8 mouse cellular contexts compared by ENCODE assay signal in genomic region chr9:57147205-57148143, GRCm38 (mm10). TPM values are rescaled to one million over a fixed set of nuclear protein-coding genes. Genes with fewer than 3 reads are reported as not detected.
DNase-seq lines count a peak whose midpoint lies in the region; ATAC-seq and TF ChIP-seq lines count a peak whose summit lies in the region.

No protein-coding gene starts in this region.

- H3K27ac ChIP-seq in layer of hippocampus, adult 2 months = peak overlapping the region; percentile 92
- peak overlapping the region; percentile 88 for H3K27ac ChIP-seq in forebrain, embryonic 10.5 days
- peak overlapping the region; percentile 93 for H3K27ac ChIP-seq in kidney, embryonic 15.5 days

- no peak for TF ChIP-seq POLR2A in myocyte (IDR thresholded peaks at IDR 0.05; ENCODE audit: insufficient read length, low read depth)

- DNase-seq in layer of hippocampus, adult 2 months (ENCODE audit: low spot score in 2 of 2) = no peak
- no peak for DNase-seq in layer of hippocampus, adult 11-12 months (ENCODE audit: low spot score)
- DNase-seq in ZHBTc4 (ENCODE audit: low read depth, low spot score) = peak; percentile 32
- peak; percentile 44 for DNase-seq in forebrain, embryonic 10.5 days (ENCODE audit: extremely low spot score, low spot score)
- DNase-seq in right cerebral cortex, adult 18-20 months = no peak
- no peak for DNase-seq in gastrocnemius, postnatal 14 days

- 8% methylated on average over 19 of the region's 19 CpGs for WGBS in forebrain, embryonic 10.5 days
- WGBS in kidney, embryonic 15.5 days = 7% methylated on average over 19 of the region's 19 CpGs

- H3ac ChIP-seq in myocyte (ENCODE audit: control insufficient read depth, insufficient read length) = no peak overlapping the region

- no peak for TF ChIP-seq CTCF in layer of hippocampus, adult 2 months (conservative IDR thresholded peaks at IDR 0.05)

- peak overlapping the region; percentile 71 for H3K4me3 ChIP-seq in layer of hippocampus, adult 2 months
- H3K4me3 ChIP-seq in forebrain, embryonic 10.5 days = peak overlapping the region; percentile 65
- H3K4me3 ChIP-seq in kidney, embryonic 15.5 days (replicated peaks) = peak overlapping the region; percentile 59
- peak overlapping the region; percentile 37 for H3K4me3 ChIP-seq in myocyte

- no peaks in the 10 kb centered on the region for H3K79me2 ChIP-seq in myocyte (ENCODE audit: control insufficient read depth, insufficient read depth)

- no peaks in the 10 kb centered on the region for H3K9me3 ChIP-seq in forebrain, embryonic 10.5 days
- H3K9me3 ChIP-seq in kidney, embryonic 15.5 days (replicated peaks) = no peaks in the 10 kb centered on the region

- H3K9ac ChIP-seq in kidney, embryonic 15.5 days = peak overlapping the region; percentile 50

- no peaks in the 10 kb centered on the region for H3K27me3 ChIP-seq in forebrain, embryonic 10.5 days (ENCODE audit: poor library complexity, severe bottlenecking)
- no peaks in the 10 kb centered on the region for H3K27me3 ChIP-seq in kidney, embryonic 15.5 days
- H3K27me3 ChIP-seq in myocyte (ENCODE audit: control insufficient read depth, insufficient read depth, insufficient read length) = no peaks in the 10 kb centered on the region

- peak; percentile 23 for ATAC-seq in kidney, embryonic 15.5 days (replicated peaks; ENCODE audit: low FRiP score)

- H3K36me3 ChIP-seq in forebrain, embryonic 10.5 days (replicated peaks) = peaks cover 22% of the 10 kb centered on the region
- H3K36me3 ChIP-seq in kidney, embryonic 15.5 days = peaks cover 22% of the 10 kb centered on the region; the same call in 1 of the 2 replicates
- H3K36me3 ChIP-seq in myocyte (ENCODE audit: control insufficient read depth, insufficient read depth) = no peaks in the 10 kb centered on the region

- peak overlapping the region; percentile 75 for H3K4me2 ChIP-seq in kidney, embryonic 15.5 days
- H3K4me2 ChIP-seq in myocyte (ENCODE audit: low read depth) = peak overlapping the region; percentile 89

- H3K4me1 ChIP-seq in forebrain, embryonic 10.5 days = peaks cover 21% of the 10 kb centered on the region
- H3K4me1 ChIP-seq in kidney, embryonic 15.5 days = peaks cover 16% of the 10 kb centered on the region

- intact Hi-C loops in gastrocnemius, postnatal 14 days (cut with DNase I; ENCODE audit: low total_unique reads) = no loop called here

TF ChIP-seq in myocyte, 11 proteins besides CTCF, POLR2A, EP300 and RAD21:
- no peak for TF ChIP-seq MYOD1 (IDR thresholded peaks at IDR 0.05; ENCODE audit: control insufficient read depth in 1 of 3, insufficient read length in 2 of 3, low read depth in 2 of 3)
- TF ChIP-seq CEBPB (IDR thresholded peaks at IDR 0.05; ENCODE audit: insufficient read depth, poor library complexity, severe bottlenecking) = no peak
- TF ChIP-seq TCF3 (IDR thresholded peaks at IDR 0.05; ENCODE audit: insufficient read length, low read depth) = no peak
- TF ChIP-seq POLR2AphosphoS2 (IDR thresholded peaks at IDR 0.05; ENCODE audit: insufficient read length, low read depth) = no peak
- no peak for TF ChIP-seq USF1 (IDR thresholded peaks at IDR 0.05; ENCODE audit: low read depth)
- TF ChIP-seq TCF12 (IDR thresholded peaks at IDR 0.05; ENCODE audit: insufficient read depth, poor library complexity, severe bottlenecking) = no peak
- no peak for TF ChIP-seq REST (IDR thresholded peaks at IDR 0.05; ENCODE audit: insufficient read depth, insufficient read length)
- TF ChIP-seq MYOG (IDR thresholded peaks at IDR 0.05; ENCODE audit: control insufficient read depth in 1 of 3, insufficient read depth in 1 of 3, insufficient read length in 2 of 3, low read depth in 2 of 3) = no peak
- no peak for TF ChIP-seq SRF (IDR thresholded peaks at IDR 0.05; ENCODE audit: control insufficient read depth, insufficient read length, low read depth)
- no peak for TF ChIP-seq E2F4 (IDR thresholded peaks at IDR 0.05; ENCODE audit: insufficient read depth)
- TF ChIP-seq MAX (IDR thresholded peaks at IDR 0.05; ENCODE audit: low read depth) = no peak

RNA-seq across cellular contexts. Expression of gene Neil1, which starts 0.6 kb away (rescaled TPM):
- 10 to 100 TPM in 1 of 2 experiments, 1 to 10 TPM in 1; 8.9 to 10.2 TPM for total RNA-seq in layer of hippocampus, adult 2 months (2021)
- 5.6 and 6.0 TPM in 2 replicates for polyA plus RNA-seq in forebrain, embryonic 10.5 days (2016; fragmentation: Nextera tagmentation; extraction: Ambion mirVana)
- polyA plus RNA-seq in kidney, embryonic 15.5 days (2015; fragmentation: Nextera tagmentation; extraction: Ambion mirVana) = 8.3 and 9.7 TPM in 2 replicates
- 12.7 TPM for polyA plus RNA-seq in myocyte (2012; fragmentation: generic; extraction: Trizol)
- total RNA-seq in gastrocnemius, postnatal 14 days (2021) = 1 to 10 TPM; 4.7 to 5.6 TPM

RNA-seq across cellular contexts. Expression of gene Commd4, which starts 10.7 kb away (rescaled TPM):
- 10 to 100 TPM; 94.5 to 94.7 TPM for total RNA-seq in layer of hippocampus, adult 2 months (2021)
- 106 and 111 TPM in 2 replicates for polyA plus RNA-seq in forebrain, embryonic 10.5 days (2016; fragmentation: Nextera tagmentation; extraction: Ambion mirVana)
- 104 and 105 TPM in 2 replicates for polyA plus RNA-seq in kidney, embryonic 15.5 days (2015; fragmentation: Nextera tagmentation; extraction: Ambion mirVana)
- polyA plus RNA-seq in myocyte (2012; fragmentation: generic; extraction: Trizol) = 57.3 TPM
- total RNA-seq in gastrocnemius, postnatal 14 days (2021) = 10 to 100 TPM; 22.1 to 24.4 TPM

RNA-seq across cellular contexts. Expression of gene Man2c1, which starts 17.0 kb away (rescaled TPM):
- total RNA-seq in layer of hippocampus, adult 2 months (2021) = 100 to 1,000 TPM; 162 to 175 TPM
- polyA plus RNA-seq in forebrain, embryonic 10.5 days (2016; fragmentation: Nextera tagmentation; extraction: Ambion mirVana) = 63.3 and 68.8 TPM in 2 replicates
- 80.8 and 95.2 TPM in 2 replicates for polyA plus RNA-seq in kidney, embryonic 15.5 days (2015; fragmentation: Nextera tagmentation; extraction: Ambion mirVana)
- 55.4 TPM for polyA plus RNA-seq in myocyte (2012; fragmentation: generic; extraction: Trizol)
- 10 to 100 TPM; 32.8 to 36.2 TPM for total RNA-seq in gastrocnemius, postnatal 14 days (2021)

Comparison
In these comparisons a context has a peak if more than half of its experiments do, and no peak if none do; other contexts are left out.
1. DNase-seq: peak in ZHBTc4 (single experiment) and forebrain, embryonic 10.5 days (single experiment); none in layer of hippocampus, adult 2 months (0 of 2), layer of hippocampus, adult 11-12 months (single experiment), right cerebral cortex, adult 18-20 months (single experiment) and gastrocnemius, postnatal 14 days (single experiment).
2. Peak in every context shown above with its lines, with median percentiles within 50 percentile points of each other: H3K27ac ChIP-seq and H3K4me3 ChIP-seq.